Mouse (Mus musculus) heart, postnatal 4 days (tissue): ENCODE results near the gene Gpr1. TPM values are rescaled to one million over a fixed set of nuclear protein-coding genes. Genes with fewer than 3 reads are reported as not detected.
"Not testable (repeated sequence)": the region's sequence is repeated elsewhere in the genome, so short reads cannot be mapped to it uniquely, and the experiment has no call there.

Experiments used
- DNase-seq: peaks from one replicate; pipeline ENCODE4 v3.0.0; 2021
- microRNA-seq, 2 experiments: library from miRNA; unstranded; fragments of <30 nt; microRNA quantifications; one replicate each; pipeline ENCODE4 v1.2.0; 2021 to 2022
- total RNA-seq, 2 experiments: library from RNA; stranded (reverse); gene quantifications; 2 replicates each; pipeline ENCODE4 v1.2.3; 2021

Gene Gpr1
- total RNA-seq, 2 experiments from 2014 or later: not detected

GRCm38 (mm10) chr1:63178308-63178707 is 36.0 kb downstream of the Gpr1 start:
- DNase-seq: no peak

- DNase-seq: peak; percentile 97
Measured at GRCm38 (mm10) chr1:63176604-63177421, 37.5 kb downstream of the Gpr1 start, which contains the start of the genes Eef1b2 and Ndufs1. Gene Eef1b2 (plus strand): TSS chr1:63176825. Gene Ndufs1 (minus strand): TSS chr1:63176833.

GRCm38 (mm10) chr1:63176259-63176603 is 38.1 kb downstream of the Gpr1 start:
- DNase-seq: no peak

GRCm38 (mm10) chr1:63175853-63176252 is 38.5 kb downstream of the Gpr1 start:
- DNase-seq: peak; percentile 29

- no peak for DNase-seq
Measured at GRCm38 (mm10) chr1:63168638-63169037, 45.7 kb downstream of the Gpr1 start.

- DNase-seq: no peak
Measured at GRCm38 (mm10) chr1:63140231-63140630, 74.1 kb downstream of the Gpr1 start.

- not testable (repeated sequence) for DNase-seq
Measured at GRCm38 (mm10) chr1:63138586-63138985, 75.8 kb downstream of the Gpr1 start.

- DNase-seq: no peak
Measured at GRCm38 (mm10) chr1:63137971-63138370, 76.4 kb downstream of the Gpr1 start.

- no peak for DNase-seq
Measured at GRCm38 (mm10) chr1:63134530-63134929, 79.8 kb downstream of the Gpr1 start.

Small RNAs within 50 kb of the gene (microRNA-seq; reads per million reads assigned to microRNA genes)
- gene Gm24557 (0 reads per million in 2 experiments), gene Gm27512 (0 reads per million in 2 experiments)

Other genes with a start within 250 kb of the Gpr1 start
- 10 to 100 TPM; 26.0 to 27.3 TPM for gene Ino80d, start 99.9 kb downstream of the Gpr1 start, total RNA-seq
- gene Eef1b2, start 37.7 kb downstream of the Gpr1 start, total RNA-seq: 100 to 1,000 TPM; 497 to 542 TPM
- 100 to 1,000 TPM; 533 to 564 TPM for gene Ndufs1, start 37.7 kb downstream of the Gpr1 start, total RNA-seq
- 1 to 10 TPM; 4.6 to 5.7 TPM for gene Zdbf2, start 58.7 kb upstream of the Gpr1 start, total RNA-seq
- gene Adam23, start 231.3 kb upstream of the Gpr1 start, total RNA-seq: 1 to 10 TPM; 1.1 to 2.5 TPM